Mouse (Mus musculus) lung, adult 2 months (tissue): Measurements from ENCODE around the gene Gm10718.
"Not testable (repeated sequence)": the region's sequence is repeated elsewhere in the genome, so short reads cannot be mapped to it uniquely, and the experiment has no call there.

Experiments used
- CTCF ChIP-seq: fragments of 200-500 bp; IDR thresholded peaks from 2 replicates; pipeline ENCODE4 v1.5.1; 2011; ENCODE audit warnings: mild to moderate bottlenecking, low read length, control low read depth; ENCODE audit not compliant: insufficient read depth
- POLR2A ChIP-seq: fragments of 200-500 bp; IDR thresholded peaks from 2 replicates; pipeline ENCODE4 v1.6.1; 2011; ENCODE audit warnings: low read depth, mild to moderate bottlenecking, control low read depth, low read length, borderline replicate concordance; ENCODE audit errors: extremely low read depth

DNA sequence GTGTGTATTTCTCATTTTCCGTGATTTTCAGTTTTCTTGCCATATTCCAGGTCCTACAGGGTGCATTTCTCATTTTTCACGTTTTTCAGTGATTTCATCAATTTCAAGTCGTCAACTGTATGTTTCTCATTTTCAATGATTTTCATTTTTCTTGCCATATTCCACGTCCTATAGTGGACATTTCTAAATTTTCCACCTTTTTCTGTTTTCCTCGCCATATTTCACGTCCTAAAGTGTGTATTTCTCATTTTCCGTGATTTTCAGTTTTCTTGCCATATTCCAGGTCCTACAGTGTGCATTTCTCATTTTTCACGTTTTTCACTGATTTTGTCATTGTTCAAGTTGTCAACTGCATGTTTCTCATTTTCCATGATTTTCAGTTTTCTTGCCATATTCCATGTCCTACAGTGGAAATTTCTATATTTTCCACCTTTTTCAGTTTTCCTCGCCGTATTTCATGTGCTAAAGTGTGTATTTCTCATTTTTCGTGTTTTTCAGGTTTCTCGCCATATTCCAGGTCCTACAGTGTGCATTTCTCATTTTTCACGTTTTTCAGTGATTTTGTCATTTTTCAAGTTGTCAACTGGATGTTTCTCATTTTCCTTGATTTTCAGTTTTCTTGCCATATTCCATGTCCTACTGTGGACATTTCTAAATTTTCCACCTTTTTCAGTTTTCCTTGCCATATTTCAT is 885 bp upstream of the Gm10718 start:
- not testable (repeated sequence) for TF ChIP-seq CTCF, POLR2A
